Mouse (Mus musculus): ENCODE results near the gene Prm2. TPM values are rescaled to one million over a fixed set of nuclear protein-coding genes. Genes with fewer than 3 reads are reported as not detected.

The Prm2 gene
- not detected for polyA plus RNA-seq (2014; fragmentation: Illumina TruSeq; extraction: RNeasy Lipid Tissue Mini Kit (QIAGEN cat#74804); ENCODE audit: low read depth, low replicate concordance)

DNA sequence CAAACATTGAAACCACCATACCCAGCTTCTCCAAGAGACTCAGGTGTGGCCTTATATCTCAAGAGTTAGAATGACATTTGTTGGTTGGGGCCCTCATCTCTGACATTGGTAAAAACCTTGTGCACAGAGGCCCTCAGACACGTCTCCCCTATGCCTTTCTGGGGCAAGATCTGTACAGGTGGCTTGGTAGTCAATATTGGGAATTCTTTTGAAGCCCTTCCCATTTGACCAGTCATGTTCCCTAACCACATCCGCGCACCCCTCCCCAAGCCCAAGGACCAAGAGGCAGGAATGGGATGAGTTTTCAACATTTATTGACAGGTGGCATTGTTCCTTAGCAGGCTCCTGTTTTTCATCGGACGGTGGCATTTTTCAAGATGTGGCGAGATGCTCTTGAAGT lies at the start of gene Prm2:
TSS of gene Prm2 (minus strand) at position 101 of the 400 bp plus-strand sequence.

DNA sequence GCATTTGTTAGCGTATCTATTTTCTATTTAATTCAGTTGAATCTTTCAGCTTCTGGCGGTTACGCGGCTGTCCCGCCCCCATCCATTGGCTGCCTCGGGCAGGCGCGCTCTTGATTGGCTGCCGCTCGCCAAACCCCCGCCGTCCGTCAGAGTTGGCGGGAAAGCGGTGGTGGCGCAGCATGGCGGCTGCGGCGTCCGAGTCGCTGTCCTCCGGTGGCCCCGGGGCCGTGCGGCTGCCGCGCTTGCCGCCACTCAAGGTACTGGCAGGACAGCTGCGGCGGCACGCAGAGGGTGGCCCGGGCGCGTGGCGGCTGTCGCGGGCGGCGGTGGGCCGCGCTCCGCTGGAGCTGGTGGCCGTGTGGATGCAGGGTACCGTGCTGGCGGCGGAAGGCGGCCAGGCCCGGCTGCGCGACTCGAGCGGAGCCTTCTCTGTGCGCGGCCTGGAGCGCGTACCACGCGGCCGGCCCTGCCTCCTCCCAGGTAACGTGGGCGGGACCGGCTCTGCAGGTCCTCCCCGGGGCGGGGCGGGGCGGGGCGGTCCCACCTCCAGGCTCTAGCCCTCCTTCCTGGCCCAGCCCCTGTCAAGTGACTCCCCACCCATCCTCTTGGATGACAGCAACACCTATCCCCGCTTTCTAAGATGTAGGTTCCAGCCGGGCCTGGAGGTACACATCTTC lies 39.1 kb upstream of the Prm2 start, which contains the start of gene Rmi2:
TSS of gene Rmi2 (plus strand) at position 149 of the 677 bp plus-strand sequence.

DNA sequence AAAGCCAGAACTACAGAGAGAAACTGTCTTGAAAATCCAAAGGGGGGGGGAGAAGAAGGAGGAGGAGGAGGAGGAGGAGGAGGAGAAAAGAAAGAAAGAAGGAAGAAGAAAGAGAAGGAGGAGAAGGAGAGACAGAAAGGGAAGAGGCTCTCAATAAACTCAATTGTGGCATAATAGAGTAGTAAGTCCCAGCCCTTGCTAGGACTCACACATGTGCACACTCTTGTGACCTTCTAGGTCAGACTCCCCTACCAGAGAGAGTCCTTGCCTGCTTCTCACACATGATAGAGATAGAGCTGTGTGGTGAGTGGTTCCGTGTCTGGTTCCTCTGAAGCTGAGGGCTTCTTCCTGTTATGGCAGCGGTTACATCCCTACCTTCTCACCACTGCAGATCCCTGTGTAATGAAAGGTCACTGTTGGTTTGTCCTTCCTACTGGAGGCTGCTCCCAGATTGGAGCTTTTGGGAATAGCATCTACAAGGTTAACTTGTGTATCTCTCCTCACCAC lies 17.0 kb upstream of the Prm2 start, which contains the start of gene Gm11172:
TSS of gene Gm11172 (plus strand) at position 51 of the 507 bp plus-strand sequence.

DNA sequence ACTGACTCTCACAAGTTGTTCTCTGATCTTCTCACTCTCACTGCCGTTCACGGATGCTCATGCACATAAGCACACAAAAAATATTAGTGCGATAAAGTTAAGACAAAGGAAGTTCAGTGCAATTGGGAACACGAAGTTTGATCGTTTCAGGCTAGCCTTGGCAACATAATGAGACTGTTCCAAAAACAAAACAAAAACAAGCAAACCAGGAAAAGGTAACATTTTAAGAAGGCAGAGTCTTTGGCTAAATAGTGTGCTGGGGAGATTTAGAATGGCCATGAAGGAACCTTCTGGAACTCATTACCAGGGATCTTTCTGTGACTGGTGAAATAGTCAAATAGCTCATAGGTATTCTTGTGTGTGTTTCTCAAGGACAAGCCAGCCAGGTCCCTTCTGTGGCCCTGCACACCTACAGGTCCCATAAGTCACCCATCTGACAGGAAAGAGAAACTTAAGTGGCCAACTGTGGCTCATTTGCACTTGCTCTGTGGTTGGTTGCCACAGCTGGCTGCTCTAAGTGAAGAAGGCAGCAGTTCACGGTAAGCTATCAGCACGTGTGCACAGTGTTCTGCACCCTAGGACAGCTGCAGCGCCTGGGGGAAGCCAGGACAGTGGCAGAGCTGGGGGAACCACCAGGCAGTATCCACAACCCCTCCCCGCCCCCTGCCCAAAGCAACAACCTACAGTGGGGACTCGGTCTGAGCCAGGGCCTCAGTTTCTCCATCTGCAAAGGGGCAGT lies 10.0 kb upstream of the Prm2 start, which contains the start of gene Prm1:
TSS of gene Prm1 (minus strand) at position 51 of the 739 bp plus-strand sequence.

DNA sequence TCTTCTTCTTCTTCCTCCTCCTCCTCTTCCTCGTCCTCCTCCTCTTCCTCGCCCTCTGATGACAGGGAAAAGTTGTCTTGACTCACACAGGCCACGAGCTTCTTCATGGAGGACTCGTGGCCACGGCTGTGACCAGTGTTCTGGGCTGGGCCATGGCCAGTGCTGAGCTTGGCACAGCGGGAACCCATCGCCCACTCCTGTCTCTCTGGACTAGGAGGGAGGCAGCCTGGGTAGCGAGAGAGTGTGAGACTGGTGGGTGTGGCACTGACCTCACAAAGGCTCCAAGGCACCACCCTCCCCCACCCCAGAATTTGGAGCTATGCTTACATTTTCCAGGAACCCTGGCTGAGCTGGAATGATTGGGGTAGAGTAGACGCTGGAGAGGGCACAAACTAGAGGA lies 5.2 kb downstream of the Prm2 start, which contains the start of gene Prm3:
TSS of gene Prm3 (minus strand) at position 213 of the 400 bp plus-strand sequence.

DNA sequence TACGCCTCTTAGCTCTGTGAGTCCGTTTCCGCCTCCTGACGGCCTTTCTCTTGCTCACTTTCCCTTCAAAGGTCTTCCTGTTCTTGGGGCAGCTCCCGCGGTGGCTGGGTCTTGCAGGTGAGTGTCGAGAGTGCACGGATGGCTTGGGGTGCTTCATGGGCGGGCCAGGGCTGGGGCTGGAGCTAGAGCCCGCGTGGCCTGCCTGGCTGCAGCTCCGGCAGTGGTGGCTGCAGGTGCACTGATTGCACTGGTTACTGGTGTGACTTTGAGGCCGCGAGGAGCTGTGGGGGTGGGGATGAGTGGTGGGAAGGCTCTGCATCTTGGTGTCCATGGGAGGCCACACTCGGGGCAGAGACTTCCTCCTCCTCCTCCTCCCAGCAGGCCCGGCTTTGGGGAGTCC lies 7.7 kb downstream of the Prm2 start, which contains the start of gene Tnp2:
TSS of gene Tnp2 (minus strand) at position 390 of the 400 bp plus-strand sequence.

DNA sequence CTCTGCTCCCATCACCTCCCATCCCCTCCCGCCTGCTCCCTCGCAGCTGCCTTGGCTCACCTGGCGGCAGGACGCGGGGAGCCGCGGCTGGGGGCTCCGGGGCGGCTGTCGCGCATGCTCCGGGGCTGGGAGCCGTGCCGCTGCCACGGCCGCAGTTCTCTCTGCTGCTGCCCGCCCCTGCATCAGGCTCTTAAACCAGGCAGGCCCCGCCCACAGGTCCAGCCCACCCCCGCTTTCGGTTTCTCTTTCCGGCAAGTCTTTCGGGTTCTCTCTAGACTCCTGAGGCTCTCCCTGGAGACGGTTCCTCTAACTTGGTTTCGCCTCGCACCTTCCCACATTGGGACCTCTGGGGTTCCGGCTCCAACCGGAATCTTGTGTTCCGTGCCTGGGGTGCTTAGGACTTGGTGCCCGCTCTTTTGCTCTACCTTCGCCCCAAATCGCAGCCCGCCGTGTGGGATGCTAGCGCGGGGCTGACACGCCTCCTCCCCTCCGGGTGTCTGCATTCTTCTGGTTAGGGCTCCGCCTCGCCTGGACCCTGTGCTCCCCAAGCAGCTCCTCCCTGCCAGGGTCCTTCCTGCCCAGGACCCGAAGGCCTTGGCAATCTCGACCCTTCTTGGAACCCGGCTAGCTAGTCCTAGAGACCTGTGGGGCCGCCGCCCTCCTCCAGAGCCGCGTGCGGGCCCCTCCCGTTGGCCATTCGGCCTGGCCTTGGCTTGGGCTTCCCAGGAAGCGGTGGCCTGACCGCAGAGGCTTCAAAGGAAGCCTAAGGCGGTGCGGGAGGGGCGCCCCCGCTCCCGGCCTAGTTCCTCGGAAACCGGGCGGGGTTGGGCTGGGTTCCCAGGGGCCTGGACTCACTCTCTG lies 10.3 kb downstream of the Prm2 start, which contains the start of gene Socs1:
TSS of gene Socs1 (minus strand) at position 166 of the 861 bp plus-strand sequence.

Other genes with a start within 250 kb of the Prm2 start
- 0.52 TPM for gene Socs1, start 10.6 kb downstream of the Prm2 start, polyA plus RNA-seq (2014; fragmentation: Illumina TruSeq; extraction: RNeasy Lipid Tissue Mini Kit (QIAGEN cat#74804); ENCODE audit: low read depth, low replicate concordance)
- not detected for gene Tnp2, start 7.5 kb downstream of the Prm2 start, polyA plus RNA-seq (2014; fragmentation: Illumina TruSeq; extraction: RNeasy Lipid Tissue Mini Kit (QIAGEN cat#74804); ENCODE audit: low read depth, low replicate concordance)
- not detected for gene Prm3, start 5.2 kb downstream of the Prm2 start, polyA plus RNA-seq (2014; fragmentation: Illumina TruSeq; extraction: RNeasy Lipid Tissue Mini Kit (QIAGEN cat#74804); ENCODE audit: low read depth, low replicate concordance)
- not detected for gene Prm1, start 9.7 kb upstream of the Prm2 start, polyA plus RNA-seq (2014; fragmentation: Illumina TruSeq; extraction: RNeasy Lipid Tissue Mini Kit (QIAGEN cat#74804); ENCODE audit: low read depth, low replicate concordance)
- not detected for gene Gm11172, start 16.8 kb upstream of the Prm2 start, polyA plus RNA-seq (2014; fragmentation: Illumina TruSeq; extraction: RNeasy Lipid Tissue Mini Kit (QIAGEN cat#74804); ENCODE audit: low read depth, low replicate concordance)
- 0.18 TPM for gene Rmi2, start 38.9 kb upstream of the Prm2 start, polyA plus RNA-seq (2014; fragmentation: Illumina TruSeq; extraction: RNeasy Lipid Tissue Mini Kit (QIAGEN cat#74804); ENCODE audit: low read depth, low replicate concordance)